Mouse (Mus musculus) liver, embryonic 12.5 days (tissue): Measurements from ENCODE around the gene Tcea2. TPM values are rescaled to one million over a fixed set of nuclear protein-coding genes. Genes with fewer than 3 reads are reported as not detected.

Experiments
- ATAC-seq: fragments of 200-750 bp; cut with Nextera tagmentation; 2 replicates; pipeline ENCODE4 v1.8.0; 2017; ENCODE audit warnings: moderate number of reproducible peaks, mild to moderate bottlenecking, moderate library complexity
- H3K27ac ChIP-seq: fragments of 300-500 bp; sonication (generic); 2 replicates; pipeline ENCODE4 v1.5.1; 2016; ENCODE audit warnings: mild to moderate bottlenecking
- H3K27me3 ChIP-seq: fragments of 300-500 bp; sonication (generic); replicated peaks from 2 replicates; pipeline ENCODE4 v1.6.1; 2016; ENCODE audit warnings: mild to moderate bottlenecking, moderate library complexity
- H3K36me3 ChIP-seq: fragments of 300-500 bp; sonication (generic); 2 replicates; pipeline ENCODE4 v1.6.1; 2016; ENCODE audit warnings: mild to moderate bottlenecking, moderate library complexity
- H3K4me1 ChIP-seq: fragments of 300-500 bp; sonication (generic); 2 replicates; pipeline ENCODE4 v1.6.1; 2016
- H3K4me2 ChIP-seq: fragments of 300-500 bp; sonication (generic); 2 replicates; pipeline ENCODE4 v1.6.1; 2016; ENCODE audit warnings: mild to moderate bottlenecking, moderate library complexity
- H3K4me3 ChIP-seq: fragments of 300-500 bp; sonication (generic); 2 replicates; pipeline ENCODE4 v1.5.1; 2016; ENCODE audit warnings: mild to moderate bottlenecking, moderate library complexity
- H3K9ac ChIP-seq: fragments of 300-500 bp; sonication (generic); 2 replicates; pipeline ENCODE4 v1.6.1; 2016; ENCODE audit warnings: mild to moderate bottlenecking, moderate library complexity
- H3K9me3 ChIP-seq: fragments of 300-500 bp; sonication (generic); replicated peaks from 2 replicates; pipeline ENCODE4 v1.6.1; 2016; ENCODE audit warnings: mild to moderate bottlenecking, moderate library complexity
- WGBS: fragments of 180-500 bp; shearing (Covaris S2); methylation state at CpG from one replicate; pipeline ENCODE4 v1.1.7; 2016; ENCODE audit not compliant: insufficient replicate concordance; 5-methylcytosine and 5-hydroxymethylcytosine counted together
- polyA plus RNA-seq: library from polyadenylated mRNA; unstranded; fragments of >200 nt; fragmentation: Nextera tagmentation; extraction: Ambion mirVana; gene quantifications from 2 replicates; pipeline ENCODE4 v1.2.1, GENCODE M21; 2016

Tcea2 gene
- polyA plus RNA-seq, 1 experiment from 2014 or later = 4.7 TPM

GRCm38 (mm10) chr2:181677096-181677754 lies 2.9 kb upstream of the Tcea2 start:
- Histone ChIP-seq H3K4me3 (no peak overlapping the region), H3K4me2 (no peak overlapping the region), H3K36me3 (no peaks in the 10 kb centered on the region), H3K27ac (no peak overlapping the region), H3K4me1 (peaks cover 43% of the 10 kb centered on the region), H3K27me3 (peaks cover 48% of the 10 kb centered on the region), H3K9me3 (no peaks in the 10 kb centered on the region), H3K9ac (no peak overlapping the region)
- 71% methylated on average over 5 of the region's 5 CpGs for WGBS
- no peak for ATAC-seq

- 31% methylated on average over 3 of the region's 3 CpGs for WGBS
Measured at GRCm38 (mm10) chr2:181677755-181678098, 2.4 kb upstream of the Tcea2 start.

DNA sequence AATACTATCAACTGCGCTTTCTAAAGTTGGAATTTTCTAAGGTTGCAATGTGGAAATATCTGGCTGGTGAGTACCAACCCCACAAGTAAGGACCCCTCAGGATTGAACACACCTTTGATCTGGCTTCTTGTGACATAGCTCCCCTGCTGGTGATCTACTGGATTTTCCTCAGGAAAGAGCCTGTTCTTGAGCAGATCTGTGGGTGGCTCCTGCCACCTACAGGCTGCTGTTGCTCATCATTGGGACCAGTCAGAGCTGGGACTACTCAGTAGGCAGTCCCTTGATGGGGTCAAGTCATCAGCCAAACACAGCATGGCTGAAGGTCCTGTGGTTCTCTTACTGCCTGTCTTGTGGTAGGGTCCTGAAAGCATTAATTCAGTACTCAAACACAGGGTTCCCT lies 1.3 kb upstream of the Tcea2 start:
- H3K36me3 ChIP-seq = no peaks in the 10 kb centered on the region
- H3K4me1 ChIP-seq = peaks cover 43% of the 10 kb centered on the region
- no peak overlapping the region for H3K4me3 ChIP-seq
- ATAC-seq = peak; percentile 67
- H3K4me2 ChIP-seq = no peak overlapping the region
- no peak overlapping the region for H3K27ac ChIP-seq
- H3K27me3 ChIP-seq = peaks cover 38% of the 10 kb centered on the region
- no peak overlapping the region for H3K9ac ChIP-seq
- WGBS = 36% methylated on average over 1 of the region's 1 CpGs
- no peaks in the 10 kb centered on the region for H3K9me3 ChIP-seq

More at GRCm38 (mm10) chr2:181677755-181678098, 2.4 kb upstream of the Tcea2 start:
- Histone ChIP-seq H3K4me1 (peaks cover 43% of the 10 kb centered on the region), H3K27me3 (peaks cover 48% of the 10 kb centered on the region), H3K36me3 (no peaks in the 10 kb centered on the region), H3K4me2 (no peak overlapping the region), H3K9me3 (no peaks in the 10 kb centered on the region), H3K27ac (no peak overlapping the region), H3K4me3 (no peak overlapping the region), H3K9ac (no peak overlapping the region)
- no peak for ATAC-seq

DNA sequence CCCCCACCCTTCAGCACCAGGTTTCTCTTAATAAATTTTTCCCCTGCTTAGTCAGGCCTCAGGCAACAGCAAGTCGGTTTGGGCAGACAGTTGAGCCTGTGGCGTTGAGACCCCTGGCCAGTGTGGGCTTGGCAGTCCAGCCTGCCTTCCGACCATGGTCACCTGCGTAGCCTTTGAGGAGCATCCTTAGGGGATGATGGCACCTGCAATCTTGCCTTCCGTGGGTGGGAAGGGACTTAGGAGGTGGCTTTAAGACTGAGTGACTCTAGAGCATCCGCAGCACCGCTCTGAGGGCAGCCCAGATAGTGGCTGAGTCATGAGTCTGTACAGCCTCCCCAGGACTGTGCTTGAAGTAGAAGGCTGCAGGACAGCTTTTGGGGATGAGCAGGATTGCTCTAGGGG lies 607 bp downstream of the Tcea2 start:
- Histone ChIP-seq H3K36me3 (no peaks in the 10 kb centered on the region), H3K4me3 (peak overlapping the region; percentile 63), H3K9me3 (no peaks in the 10 kb centered on the region), H3K9ac (peak overlapping the region; percentile 72), H3K27ac (no peak overlapping the region), H3K27me3 (peaks cover 21% of the 10 kb centered on the region; the same call in 1 of the 2 replicates), H3K4me2 (peak overlapping the region; percentile 90), H3K4me1 (peaks cover 37% of the 10 kb centered on the region)
- peak; percentile 19; the same call in 1 of the 2 replicates for ATAC-seq
- WGBS = 14% methylated on average over 7 of the region's 7 CpGs

DNA sequence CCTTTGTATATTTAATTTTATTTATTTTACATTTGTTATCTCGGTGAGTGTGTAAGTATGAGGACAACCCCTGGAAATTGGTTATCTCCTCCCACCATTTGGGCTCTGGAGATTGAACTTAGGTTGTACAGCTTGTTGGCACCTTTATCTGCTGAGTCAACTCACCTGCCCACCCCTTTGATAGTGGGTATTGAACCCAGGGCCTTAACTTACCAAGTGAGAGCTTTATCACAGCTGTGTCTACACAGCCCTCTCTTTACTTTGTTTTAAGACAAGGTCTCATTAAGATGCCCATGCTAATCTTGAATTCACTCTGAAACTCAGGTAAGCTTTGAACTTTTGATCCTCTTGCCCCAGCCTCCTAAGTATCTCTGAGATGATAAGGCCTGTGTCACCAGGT lies 1.9 kb downstream of the Tcea2 start:
- ATAC-seq = no peak
- Histone ChIP-seq H3K4me3 (no peak overlapping the region), H3K27me3 (peaks cover 19% of the 10 kb centered on the region; the same call in 1 of the 2 replicates), H3K36me3 (peaks cover 7% of the 10 kb centered on the region; the same call in 1 of the 2 replicates), H3K9ac (no peak overlapping the region), H3K27ac (no peak overlapping the region), H3K4me1 (peaks cover 32% of the 10 kb centered on the region), H3K4me2 (no peak overlapping the region), H3K9me3 (no peaks in the 10 kb centered on the region)
- WGBS = 58% methylated on average over 1 of the region's 1 CpGs

- WGBS = 70% methylated on average over 4 of the region's 4 CpGs
- Histone ChIP-seq H3K27me3 (peaks cover 17% of the 10 kb centered on the region; the same call in 1 of the 2 replicates), H3K9me3 (no peaks in the 10 kb centered on the region), H3K36me3 (peaks cover 18% of the 10 kb centered on the region), H3K9ac (no peak overlapping the region), H3K27ac (no peak overlapping the region), H3K4me2 (no peak overlapping the region), H3K4me1 (peaks cover 26% of the 10 kb centered on the region), H3K4me3 (no peak overlapping the region)
- no peak for ATAC-seq
Measured at GRCm38 (mm10) chr2:181683381-181683780, 3.3 kb downstream of the Tcea2 start.

DNA sequence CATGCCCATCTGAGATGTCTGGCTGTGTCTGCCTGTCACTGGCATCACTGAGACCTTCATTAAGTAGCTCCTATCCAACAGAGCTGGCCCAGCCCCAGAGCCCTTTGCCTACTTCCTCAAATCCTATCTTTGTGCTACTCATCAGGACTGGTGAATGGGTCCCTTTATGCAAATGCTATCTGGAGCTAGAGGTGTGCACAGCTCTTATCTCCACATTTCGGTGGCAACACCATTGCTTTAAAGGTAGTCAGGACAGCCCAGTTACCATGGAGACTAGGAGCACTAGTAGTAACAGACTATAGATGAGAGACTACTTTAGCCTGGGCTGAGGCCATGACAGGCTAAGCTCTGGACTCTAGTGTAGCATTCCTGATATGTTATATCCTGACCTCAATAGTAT lies 4.6 kb downstream of the Tcea2 start:
- Histone ChIP-seq H3K4me3 (no peak overlapping the region), H3K9ac (no peak overlapping the region), H3K36me3 (peaks cover 32% of the 10 kb centered on the region), H3K27ac (no peak overlapping the region), H3K27me3 (peaks cover 17% of the 10 kb centered on the region; the same call in 1 of the 2 replicates), H3K4me2 (no peak overlapping the region), H3K9me3 (no peaks in the 10 kb centered on the region), H3K4me1 (peaks cover 20% of the 10 kb centered on the region)
- WGBS = 18% methylated on average over 1 of the region's 1 CpGs
- ATAC-seq = no peak

DNA sequence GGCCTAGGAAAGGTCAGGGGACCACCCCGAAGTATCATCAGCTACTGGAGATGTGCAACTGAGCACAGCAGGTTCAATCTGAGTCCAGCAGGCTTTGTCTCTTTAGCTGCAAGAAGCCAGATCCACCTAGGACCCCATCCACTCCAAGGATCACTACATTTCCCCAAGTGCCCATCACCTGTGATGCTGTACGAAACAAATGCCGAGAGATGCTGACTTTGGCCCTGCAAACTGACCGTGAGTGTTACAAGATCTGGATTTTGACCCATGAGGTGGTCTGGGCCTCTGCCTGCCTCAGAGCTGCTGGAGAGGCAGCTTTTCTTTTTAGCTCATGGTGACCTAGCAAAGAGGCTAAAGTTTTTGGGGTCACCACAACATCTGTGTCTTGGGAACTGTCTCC lies 5.6 kb downstream of the Tcea2 start:
- Histone ChIP-seq H3K4me1 (peaks cover 14% of the 10 kb centered on the region), H3K27me3 (peaks cover 13% of the 10 kb centered on the region; the same call in 1 of the 2 replicates), H3K9me3 (no peaks in the 10 kb centered on the region), H3K9ac (no peak overlapping the region), H3K4me3 (no peak overlapping the region), H3K27ac (no peak overlapping the region), H3K4me2 (no peak overlapping the region), H3K36me3 (peaks cover 35% of the 10 kb centered on the region)
- no peak for ATAC-seq
- 74% methylated on average over 4 of the region's 4 CpGs for WGBS

DNA sequence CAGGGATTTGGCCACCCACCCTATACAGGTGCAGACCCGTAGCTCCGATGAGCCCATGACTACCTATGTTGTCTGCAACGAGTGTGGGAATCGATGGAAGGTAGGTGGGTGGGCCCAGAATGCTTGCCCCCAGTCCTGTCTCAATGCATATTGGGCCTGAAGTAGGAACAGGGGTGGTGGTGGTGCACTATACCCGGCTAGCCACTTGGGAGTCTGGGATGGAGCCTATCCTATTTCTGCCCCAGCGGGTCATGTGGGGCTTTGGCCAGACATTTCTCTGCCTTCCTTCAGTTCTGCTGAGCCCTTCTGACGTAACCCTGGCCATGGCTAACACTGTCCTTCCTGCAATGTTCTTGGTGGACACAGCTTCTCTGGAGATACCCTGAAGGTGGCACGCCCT lies 7.5 kb downstream of the Tcea2 start:
- peaks cover 2% of the 10 kb centered on the region; the same call in 1 of the 2 replicates for H3K27me3 ChIP-seq
- 79% methylated on average over 8 of the region's 8 CpGs for WGBS
- H3K36me3 ChIP-seq = peaks cover 35% of the 10 kb centered on the region
- H3K9ac ChIP-seq = no peak overlapping the region
- no peak overlapping the region for H3K27ac ChIP-seq
- no peak overlapping the region for H3K4me3 ChIP-seq
- no peak overlapping the region for H3K4me2 ChIP-seq
- ATAC-seq = no peak
- peaks cover 8% of the 10 kb centered on the region for H3K4me1 ChIP-seq
- H3K9me3 ChIP-seq = no peaks in the 10 kb centered on the region

DNA sequence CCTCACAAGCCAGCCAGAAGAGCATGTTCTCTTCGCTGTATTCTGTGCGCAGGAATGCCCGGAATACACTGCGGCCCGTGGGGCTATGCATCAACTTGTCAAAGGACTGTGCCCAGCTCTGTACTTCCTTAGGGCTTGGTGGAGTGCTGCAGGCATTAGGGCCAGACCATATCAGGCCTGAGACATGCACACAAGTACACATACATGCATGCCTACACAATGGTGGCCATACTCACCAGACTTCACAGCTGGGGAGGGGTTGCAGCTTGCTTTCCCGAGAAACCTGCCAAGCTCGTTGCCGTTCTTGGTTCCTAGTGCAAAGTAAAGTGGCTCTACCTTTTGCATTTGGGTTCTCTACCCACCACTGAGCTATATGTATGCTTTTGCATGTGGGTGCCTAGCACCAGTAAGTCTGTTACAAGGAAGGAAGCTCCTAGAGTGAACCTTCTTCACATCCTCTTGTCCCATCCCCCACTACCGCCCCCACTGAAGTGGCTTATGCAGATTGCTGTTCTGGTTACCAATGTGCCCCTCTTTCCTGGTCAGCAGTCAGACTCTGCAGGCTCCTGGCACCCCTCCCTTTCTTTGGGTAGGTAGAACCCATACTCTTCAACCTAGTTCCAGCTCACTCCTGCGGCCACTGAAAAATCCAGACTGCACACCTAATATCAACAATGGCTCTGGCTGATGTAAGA lies 9.5 kb downstream of the Tcea2 start:
- H3K4me1 ChIP-seq = peaks cover 28% of the 10 kb centered on the region
- no peak overlapping the region for H3K9ac ChIP-seq
- H3K4me3 ChIP-seq = no peak overlapping the region
- no peaks in the 10 kb centered on the region for H3K9me3 ChIP-seq
- peaks cover 20% of the 10 kb centered on the region for H3K27me3 ChIP-seq
- peaks cover 35% of the 10 kb centered on the region for H3K36me3 ChIP-seq
- WGBS = 77% methylated on average over 10 of the region's 10 CpGs
- no peak overlapping the region; the same call in 1 of the 2 replicates for H3K4me2 ChIP-seq
- no peak for ATAC-seq
- H3K27ac ChIP-seq = no peak overlapping the region

- Histone ChIP-seq H3K4me2 (peak overlapping the region; percentile 32), H3K36me3 (peaks cover 35% of the 10 kb centered on the region), H3K9me3 (no peaks in the 10 kb centered on the region), H3K9ac (no peak overlapping the region), H3K4me1 (peaks cover 29% of the 10 kb centered on the region), H3K4me3 (peak overlapping the region; percentile 12; the same call in 1 of the 2 replicates), H3K27me3 (peaks cover 27% of the 10 kb centered on the region), H3K27ac (no peak overlapping the region)
- 58% methylated on average over 6 of the region's 6 CpGs for WGBS
- no peak for ATAC-seq
Measured at GRCm38 (mm10) chr2:181691083-181691482, 11.0 kb downstream of the Tcea2 start.

DNA sequence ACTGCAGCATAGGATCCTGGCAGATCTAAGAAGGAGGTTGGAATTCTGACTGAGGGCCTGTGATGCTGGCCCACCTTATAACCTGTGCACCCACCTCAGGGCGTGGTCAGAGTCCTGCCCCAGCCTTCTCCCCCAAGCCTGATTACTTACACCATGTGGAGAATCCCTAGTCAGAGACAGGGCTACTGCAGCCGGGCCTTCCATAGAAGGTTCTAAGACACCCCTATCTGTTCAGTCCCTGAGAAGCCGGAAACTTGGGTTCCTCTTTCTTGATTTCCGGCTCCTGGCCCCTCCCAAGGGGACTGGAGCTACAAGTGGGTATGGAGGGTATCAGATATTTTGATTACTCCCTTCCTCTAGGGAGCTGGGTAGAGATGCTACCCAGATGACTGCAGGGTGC lies 11.5 kb downstream of the Tcea2 start:
- no peak for ATAC-seq
- H3K27me3 ChIP-seq = peaks cover 27% of the 10 kb centered on the region
- no peak overlapping the region for H3K9ac ChIP-seq
- 34% methylated on average over 4 of the region's 4 CpGs for WGBS
- H3K4me2 ChIP-seq = peak overlapping the region; percentile 32
- H3K4me3 ChIP-seq = 0 out of 2 replicates have a peak overlapping the region, but pooled peaks have one; percentile 12
- H3K36me3 ChIP-seq = peaks cover 32% of the 10 kb centered on the region
- no peaks in the 10 kb centered on the region for H3K9me3 ChIP-seq
- no peak overlapping the region for H3K27ac ChIP-seq
- peaks cover 29% of the 10 kb centered on the region for H3K4me1 ChIP-seq
